Comparison of ENCODE assay signal across 8 mouse cellular contexts in the genomic region with DNA sequence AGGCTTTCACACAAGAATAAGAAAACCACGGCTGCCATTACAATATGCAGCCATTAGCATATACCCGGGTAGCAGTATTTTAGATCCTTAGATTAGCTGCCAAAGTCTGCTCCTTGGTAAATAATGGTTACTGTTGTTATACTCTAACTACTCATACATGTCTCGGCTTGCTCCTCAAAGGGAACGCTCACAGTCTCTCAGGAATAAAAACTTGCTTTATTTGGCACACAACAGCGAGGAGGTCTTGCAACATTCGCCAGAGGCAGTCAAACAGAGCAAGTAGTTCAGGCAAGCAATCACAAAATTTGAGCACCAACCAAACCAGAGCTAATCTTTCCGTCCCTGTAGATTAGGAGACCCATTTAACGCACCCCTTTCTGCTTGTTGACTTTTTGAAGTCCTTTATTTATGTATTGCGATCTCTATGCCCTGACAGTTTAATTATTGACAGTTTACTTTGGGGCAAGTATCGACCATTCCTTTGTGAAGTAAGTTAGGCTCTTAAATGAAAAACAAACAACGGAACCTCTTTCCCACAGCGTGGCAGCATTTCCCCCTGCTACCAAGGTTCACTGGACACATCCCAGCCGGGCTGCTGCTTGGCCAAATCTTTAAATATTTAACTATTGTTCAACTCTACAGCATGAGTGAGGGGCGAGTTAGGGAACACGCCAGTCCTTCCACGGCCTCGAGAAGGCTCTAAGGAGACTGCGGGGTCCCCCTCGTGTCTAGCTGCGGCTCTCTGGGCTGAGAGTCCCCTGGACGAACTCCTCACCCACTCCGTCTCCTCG. TPM values are rescaled to one million over a fixed set of nuclear protein-coding genes. Genes with fewer than 3 reads are reported as not detected.
A peak's percentile ranks its signal among the peaks of the same experiment; 100 is the strongest.
DNase-seq lines count a peak whose midpoint lies in the region; ATAC-seq lines count a peak whose summit lies in the region.

No protein-coding gene starts in this region.

- no peak for DNase-seq in frontal cortex, postnatal 10 days (ENCODE audit: low spot score in 2 of 2)
- peak; percentile 84 for DNase-seq in adipocyte (ENCODE audit: low spot score)
- peak; percentile 96 for DNase-seq in fat pad, adult 2 months (ENCODE audit: extremely low read depth, low read depth, low spot score)
- DNase-seq in hindbrain, embryonic 11.5 days (ENCODE audit: low spot score): peak; percentile 32
- DNase-seq in layer of hippocampus, postnatal 14 days (ENCODE audit: low spot score in 2 of 2): peak; percentile 28 to 36
- peak; percentile 10 for DNase-seq in mesoderm, embryonic 11.5 days (ENCODE audit: low read depth, low spot score)

- H3K36me3 ChIP-seq in hindbrain, embryonic 11.5 days (ENCODE audit: control insufficient read depth, insufficient read depth, low read length): no peaks in the 10 kb centered on the region

- H3K4me1 ChIP-seq in hindbrain, embryonic 11.5 days (replicated peaks; ENCODE audit: control insufficient read depth, insufficient read depth, low read length): peaks cover 5% of the 10 kb centered on the region; the same call in 1 of the 2 replicates

- WGBS in hindbrain, embryonic 11.5 days: 5% methylated on average over 23 of the region's 23 CpGs

- ATAC-seq in frontal cortex, adult (ENCODE audit: low TSS enrichment): peak; percentile 25
- peak; percentile 82 for ATAC-seq in hindbrain, embryonic 11.5 days (ENCODE audit: low FRiP score)
- ATAC-seq in granulocyte monocyte progenitor cell, adult 5-6 weeks (replicated peaks; ENCODE audit: poor library complexity, severe bottlenecking): no peak

- H3K27ac ChIP-seq in hindbrain, embryonic 11.5 days (ENCODE audit: low read depth, low read length): peak overlapping the region; percentile 85

- peak overlapping the region; percentile 96 for H3K9ac ChIP-seq in hindbrain, embryonic 11.5 days (ENCODE audit: low read depth, low read length)

- H3K4me3 ChIP-seq in hindbrain, embryonic 11.5 days (ENCODE audit: low read depth, low read length): peak overlapping the region; percentile 91

- H3K4me2 ChIP-seq in hindbrain, embryonic 11.5 days (replicated peaks; ENCODE audit: low read depth, low read length): peak overlapping the region; percentile 76

- no peaks in the 10 kb centered on the region for H3K9me3 ChIP-seq in hindbrain, embryonic 11.5 days (ENCODE audit: control insufficient read depth, low read length)

- H3K27me3 ChIP-seq in hindbrain, embryonic 11.5 days (ENCODE audit: control insufficient read depth, insufficient read depth, low read length): no peaks in the 10 kb centered on the region

RNA-seq across cellular contexts. Expression of a gene that starts 0.6 kb away (rescaled TPM):
- polyA plus RNA-seq in hindbrain, embryonic 11.5 days (2014; fragmentation: Nextera tagmentation; extraction: Ambion mirVana): 66.2 and 69.8 TPM in 2 replicates
- 10 to 100 TPM; 50.5 to 54.2 TPM for total RNA-seq in layer of hippocampus, postnatal 14 days (2021)
- total RNA-seq in granulocyte monocyte progenitor cell, adult 5-6 weeks (2014; fragmentation: Nextera tagmentation): 38.6 and 39.6 TPM in 2 replicates
- 73.2 and 98.4 TPM in 2 replicates for total RNA-seq in granulocyte monocyte progenitor cell, adult 5-6 weeks (2017)

Comparison
In these comparisons a context has a peak if more than half of its experiments do, and no peak if none do; other contexts are left out.
1. DNase-seq: peak in adipocyte (single experiment), fat pad, adult 2 months (single experiment), hindbrain, embryonic 11.5 days (single experiment), layer of hippocampus, postnatal 14 days (2 of 2) and mesoderm, embryonic 11.5 days (single experiment); none in frontal cortex, postnatal 10 days (0 of 2).